In the genomic region with DNA sequence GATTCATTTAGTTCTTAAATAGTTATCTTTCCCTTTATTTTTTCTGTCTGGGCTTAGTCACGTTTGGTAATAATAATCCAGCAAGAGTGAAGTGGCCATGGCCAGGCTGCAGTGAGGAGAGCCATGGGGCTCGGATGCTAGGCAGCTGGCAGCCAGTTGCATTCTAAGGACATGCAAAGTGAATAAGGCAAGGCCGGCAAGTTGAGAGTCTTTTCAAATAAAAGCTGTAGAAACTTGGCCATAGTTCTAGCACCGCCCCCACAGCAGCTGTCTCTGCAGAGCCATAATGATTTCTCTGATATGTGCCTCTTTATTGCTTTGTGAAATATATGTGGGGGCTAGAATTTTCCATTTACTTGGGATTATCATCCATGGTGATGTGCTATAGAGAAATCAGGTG, we compare ENCODE assay signal across 16 mouse cellular contexts.
DNase-seq lines count a peak whose midpoint lies in the region; ATAC-seq lines count a peak whose summit lies in the region.
"Had no signal": no experiment of that assay in that cellular context is flagged by ENCODE, and none has a peak within 500 bp of the region (broad histone marks: within the 10 kb centered on the region; RNA-seq: fewer than 3 reads in every experiment).

No protein-coding gene starts in this region.

- no peak for ATAC-seq in embryonic facial prominence, embryonic 14.5 days (ENCODE audit: low read depth)
- ATAC-seq in intestine, embryonic 16.5 days: no peak
- ATAC-seq: lung, postnatal 0 days had no signal

- H3K9me3 ChIP-seq in embryonic facial prominence, embryonic 14.5 days (ENCODE audit: control insufficient read depth, low read length): no peaks in the 10 kb centered on the region
- H3K9me3 ChIP-seq in embryonic facial prominence, embryonic 10.5 days: no peaks in the 10 kb centered on the region
- no peaks in the 10 kb centered on the region for H3K9me3 ChIP-seq in intestine, embryonic 16.5 days (ENCODE audit: control insufficient read depth, low read length)
- H3K9me3 ChIP-seq: hindbrain, embryonic 15.5 days had no signal

- no peak overlapping the region for H3K27ac ChIP-seq in embryonic facial prominence, embryonic 14.5 days (replicated peaks; ENCODE audit: low read depth, low read length)
- no peak overlapping the region for H3K27ac ChIP-seq in embryonic facial prominence, embryonic 10.5 days (replicated peaks)
- H3K27ac ChIP-seq in intestine, embryonic 16.5 days (ENCODE audit: low read length): no peak overlapping the region
- H3K27ac ChIP-seq: hindbrain, embryonic 15.5 days; kidney, postnatal 0 days had no signal

- H3K9ac ChIP-seq in embryonic facial prominence, embryonic 14.5 days (ENCODE audit: low read depth, low read length): no peak overlapping the region
- H3K9ac ChIP-seq in intestine, embryonic 16.5 days (ENCODE audit: low read depth, low read length): no peak overlapping the region
- H3K9ac ChIP-seq: hindbrain, embryonic 15.5 days had no signal

- peak; percentile 19 for DNase-seq in embryonic facial prominence, embryonic 14.5 days (ENCODE audit: low spot score)
- no peak for DNase-seq in embryonic facial prominence, embryonic 10.5 days (ENCODE audit: low spot score)
- peak; percentile 91 for DNase-seq in right cerebral cortex, adult 18-20 months
- DNase-seq in right cerebral cortex, postnatal 4 days: no peak
- peak; percentile 39 to 87 for DNase-seq in left cerebral cortex, adult 8-10 months (ENCODE audit: low spot score in 2 of 2)
- peak; percentile 72 for DNase-seq in telencephalon, adult 2 months (ENCODE audit: low read depth, low spot score)
- DNase-seq in spleen, postnatal 4 days (ENCODE audit: low spot score in 2 of 2): no peak
- DNase-seq: adrenal gland, postnatal 10 days; thymus, adult 18-20 months had no signal

- H3K4me1 ChIP-seq in embryonic facial prominence, embryonic 14.5 days (ENCODE audit: control insufficient read depth, insufficient read depth, low read length): no peaks in the 10 kb centered on the region
- no peaks in the 10 kb centered on the region for H3K4me1 ChIP-seq in embryonic facial prominence, embryonic 10.5 days
- H3K4me1 ChIP-seq in intestine, embryonic 16.5 days (ENCODE audit: control insufficient read depth, insufficient read depth, low read length): no peaks in the 10 kb centered on the region
- H3K4me1 ChIP-seq: hindbrain, embryonic 15.5 days had no signal

- WGBS in embryonic facial prominence, embryonic 14.5 days: 76% methylated on average over 4 of the region's 4 CpGs
- 86% methylated on average over 4 of the region's 4 CpGs for WGBS in embryonic facial prominence, embryonic 10.5 days
- 74% methylated on average over 4 of the region's 4 CpGs for WGBS in intestine, embryonic 16.5 days

- no peaks in the 10 kb centered on the region for H3K27me3 ChIP-seq in embryonic facial prominence, embryonic 14.5 days (replicated peaks; ENCODE audit: control insufficient read depth, insufficient read depth, low read length)
- H3K27me3 ChIP-seq in embryonic facial prominence, embryonic 10.5 days (replicated peaks; ENCODE audit: low read depth, poor library complexity, severe bottlenecking): no peaks in the 10 kb centered on the region
- no peaks in the 10 kb centered on the region for H3K27me3 ChIP-seq in intestine, embryonic 16.5 days (replicated peaks; ENCODE audit: control insufficient read depth, insufficient read depth, low read length)
- H3K27me3 ChIP-seq: hindbrain, embryonic 15.5 days had no signal

- no peak overlapping the region for H3K4me3 ChIP-seq in embryonic facial prominence, embryonic 14.5 days (ENCODE audit: low read depth, low read length)
- H3K4me3 ChIP-seq in embryonic facial prominence, embryonic 10.5 days: no peak overlapping the region
- H3K4me3 ChIP-seq in intestine, embryonic 16.5 days (ENCODE audit: low read length): no peak overlapping the region
- H3K4me3 ChIP-seq: erythroblast, embryonic 14.5 days; hindbrain, embryonic 15.5 days; myocyte had no signal

- H3K36me3 ChIP-seq in embryonic facial prominence, embryonic 14.5 days (ENCODE audit: control insufficient read depth, insufficient read depth, low read length): peaks cover 19% of the 10 kb centered on the region; the same call in 1 of the 2 replicates
- peaks cover 16% of the 10 kb centered on the region; the same call in 1 of the 2 replicates for H3K36me3 ChIP-seq in embryonic facial prominence, embryonic 10.5 days (replicated peaks)
- no peaks in the 10 kb centered on the region for H3K36me3 ChIP-seq in intestine, embryonic 16.5 days (ENCODE audit: control insufficient read depth, insufficient read depth, low read length)

- H3K4me2 ChIP-seq in embryonic facial prominence, embryonic 14.5 days (ENCODE audit: low read depth, low read length): no peak overlapping the region
- H3K4me2 ChIP-seq in intestine, embryonic 16.5 days (ENCODE audit: low read depth, low read length): no peak overlapping the region
- H3K4me2 ChIP-seq: hindbrain, embryonic 15.5 days; liver, embryonic 11.5 days had no signal

Comparison
In these comparisons a context has a peak if more than half of its experiments do, and no peak if none do; other contexts are left out.
1. DNase-seq: peak in embryonic facial prominence, embryonic 14.5 days (single experiment), right cerebral cortex, adult 18-20 months (single experiment), left cerebral cortex, adult 8-10 months (2 of 2) and telencephalon, adult 2 months (single experiment); none in embryonic facial prominence, embryonic 10.5 days (single experiment), right cerebral cortex, postnatal 4 days (single experiment) and spleen, postnatal 4 days (0 of 2).